Mouse (Mus musculus): ENCODE data around the gene Jazf1. TPM values are rescaled to one million over a fixed set of nuclear protein-coding genes. Genes with fewer than 3 reads are reported as not detected.

The Jazf1 gene
- polyA plus RNA-seq, 1 experiment from 2014 or later, result 3.4 TPM

- no peaks in the 10 kb centered on the region for H3K36me3 ChIP-seq
- no peaks in the 10 kb centered on the region for H3K27me3 ChIP-seq (ENCODE audit: low read depth, poor library complexity, severe bottlenecking)
- WGBS, result 69% methylated on average over 3 of the region's 3 CpGs
- H3K9me3 ChIP-seq (replicated peaks), result no peaks in the 10 kb centered on the region
- no peak overlapping the region for H3K4me3 ChIP-seq
- no peak overlapping the region for H3K27ac ChIP-seq (replicated peaks)
- DNase-seq (ENCODE audit: low spot score), result no peak
- H3K4me1 ChIP-seq, result 0 out of 2 replicates have a peak, but pooled peaks cover 3% of the 10 kb centered on the region
Measured at GRCm38 (mm10) chr6:52937916-52938315, 130.5 kb downstream of the Jazf1 start.

- WGBS, result 89% methylated on average over 10 of the region's 10 CpGs
- no peak overlapping the region for H3K27ac ChIP-seq (replicated peaks)
- H3K9me3 ChIP-seq (replicated peaks), result no peaks in the 10 kb centered on the region
- H3K36me3 ChIP-seq, result no peaks in the 10 kb centered on the region
- 0 out of 2 replicates have a peak, but pooled peaks cover 3% of the 10 kb centered on the region for H3K4me1 ChIP-seq
- H3K4me3 ChIP-seq, result no peak overlapping the region
- no peaks in the 10 kb centered on the region for H3K27me3 ChIP-seq (ENCODE audit: low read depth, poor library complexity, severe bottlenecking)
- DNase-seq (ENCODE audit: low spot score), result no peak
Measured at GRCm38 (mm10) chr6:52936995-52937394, 131.4 kb downstream of the Jazf1 start.

- Histone ChIP-seq H3K36me3 (no peaks in the 10 kb centered on the region), H3K27me3 (ENCODE audit: low read depth, poor library complexity, severe bottlenecking) (no peaks in the 10 kb centered on the region), H3K9me3 (replicated peaks) (no peaks in the 10 kb centered on the region), H3K4me3 (no peak overlapping the region), H3K4me1 (0 out of 2 replicates have a peak, but pooled peaks cover 3% of the 10 kb centered on the region), H3K27ac (replicated peaks) (no peak overlapping the region)
- 91% methylated on average over 6 of the region's 6 CpGs for WGBS
- DNase-seq (ENCODE audit: low spot score), result no peak
Measured at GRCm38 (mm10) chr6:52934021-52934420, 134.4 kb downstream of the Jazf1 start.

GRCm38 (mm10) chr6:52932603-52933178, 135.7 kb downstream of the Jazf1 start:
- WGBS, result 70% methylated on average over 7 of the region's 7 CpGs
- no peak overlapping the region for H3K4me3 ChIP-seq
- no peaks in the 10 kb centered on the region for H3K9me3 ChIP-seq (replicated peaks)
- H3K27me3 ChIP-seq (ENCODE audit: low read depth, poor library complexity, severe bottlenecking), result no peaks in the 10 kb centered on the region
- 0 out of 2 replicates have a peak, but pooled peaks cover 3% of the 10 kb centered on the region for H3K4me1 ChIP-seq
- no peak overlapping the region for H3K27ac ChIP-seq (replicated peaks)
- no peaks in the 10 kb centered on the region for H3K36me3 ChIP-seq
- DNase-seq (ENCODE audit: low spot score), result no peak

GRCm38 (mm10) chr6:52929358-52929757, 139.1 kb downstream of the Jazf1 start:
- Histone ChIP-seq H3K9me3 (replicated peaks) (no peaks in the 10 kb centered on the region), H3K4me3 (no peak overlapping the region), H3K36me3 (no peaks in the 10 kb centered on the region), H3K27ac (replicated peaks) (no peak overlapping the region), H3K4me1 (0 out of 2 replicates have a peak, but pooled peaks cover 3% of the 10 kb centered on the region), H3K27me3 (ENCODE audit: low read depth, poor library complexity, severe bottlenecking) (no peaks in the 10 kb centered on the region)
- DNase-seq (ENCODE audit: low spot score), result no peak
- WGBS, result 90% methylated on average over 12 of the region's 12 CpGs

GRCm38 (mm10) chr6:52926947-52927346, 141.5 kb downstream of the Jazf1 start:
- WGBS, result 80% methylated on average over 4 of the region's 4 CpGs
- DNase-seq (ENCODE audit: low spot score), result no peak

GRCm38 (mm10) chr6:52925458-52926042, 142.9 kb downstream of the Jazf1 start:
- no peaks in the 10 kb centered on the region for H3K9me3 ChIP-seq (replicated peaks)
- no peaks in the 10 kb centered on the region for H3K27me3 ChIP-seq (ENCODE audit: low read depth, poor library complexity, severe bottlenecking)
- no peak for DNase-seq (ENCODE audit: low spot score)
- H3K4me1 ChIP-seq, result no peaks in the 10 kb centered on the region
- H3K4me3 ChIP-seq, result no peak overlapping the region
- WGBS, result 85% methylated on average over 9 of the region's 9 CpGs
- no peak overlapping the region for H3K27ac ChIP-seq (replicated peaks)
- H3K36me3 ChIP-seq, result no peaks in the 10 kb centered on the region

More at GRCm38 (mm10) chr6:52926947-52927346, 141.5 kb downstream of the Jazf1 start:
- no peak overlapping the region for H3K27ac ChIP-seq (replicated peaks)
- H3K9me3 ChIP-seq (replicated peaks), result no peaks in the 10 kb centered on the region
- H3K36me3 ChIP-seq, result no peaks in the 10 kb centered on the region
- no peak overlapping the region for H3K4me3 ChIP-seq
- H3K27me3 ChIP-seq (ENCODE audit: low read depth, poor library complexity, severe bottlenecking), result no peaks in the 10 kb centered on the region
- H3K4me1 ChIP-seq, result no peaks in the 10 kb centered on the region

- Histone ChIP-seq H3K27me3 (ENCODE audit: low read depth, poor library complexity, severe bottlenecking) (no peaks in the 10 kb centered on the region), H3K9me3 (replicated peaks) (no peaks in the 10 kb centered on the region), H3K27ac (replicated peaks) (no peak overlapping the region), H3K36me3 (no peaks in the 10 kb centered on the region), H3K4me3 (no peak overlapping the region), H3K4me1 (no peaks in the 10 kb centered on the region)
- no peak for DNase-seq (ENCODE audit: low spot score)
- WGBS, result 84% methylated on average over 6 of the region's 6 CpGs
Measured at GRCm38 (mm10) chr6:52921248-52921647, 147.2 kb downstream of the Jazf1 start.

- WGBS, result 94% methylated on average over 6 of the region's 6 CpGs
- Histone ChIP-seq H3K27me3 (ENCODE audit: low read depth, poor library complexity, severe bottlenecking) (no peaks in the 10 kb centered on the region), H3K4me3 (no peak overlapping the region), H3K9me3 (replicated peaks) (no peaks in the 10 kb centered on the region), H3K27ac (replicated peaks) (no peak overlapping the region), H3K4me1 (no peaks in the 10 kb centered on the region), H3K36me3 (no peaks in the 10 kb centered on the region)
- DNase-seq (ENCODE audit: low spot score), result no peak
Measured at GRCm38 (mm10) chr6:52920719-52921118, 147.7 kb downstream of the Jazf1 start.

GRCm38 (mm10) chr6:52919442-52919841, 149.0 kb downstream of the Jazf1 start:
- no peaks in the 10 kb centered on the region for H3K9me3 ChIP-seq (replicated peaks)
- H3K4me1 ChIP-seq, result no peaks in the 10 kb centered on the region
- WGBS, result 78% methylated on average over 7 of the region's 7 CpGs
- H3K36me3 ChIP-seq, result no peaks in the 10 kb centered on the region
- DNase-seq (ENCODE audit: low spot score), result no peak
- no peak overlapping the region for H3K27ac ChIP-seq (replicated peaks)
- no peak overlapping the region for H3K4me3 ChIP-seq
- no peaks in the 10 kb centered on the region for H3K27me3 ChIP-seq (ENCODE audit: low read depth, poor library complexity, severe bottlenecking)

- Histone ChIP-seq H3K4me3 (no peak overlapping the region), H3K9me3 (replicated peaks) (no peaks in the 10 kb centered on the region), H3K27ac (replicated peaks) (no peak overlapping the region), H3K27me3 (ENCODE audit: low read depth, poor library complexity, severe bottlenecking) (no peaks in the 10 kb centered on the region), H3K36me3 (no peaks in the 10 kb centered on the region), H3K4me1 (no peaks in the 10 kb centered on the region)
- 4% methylated on average over 2 of the region's 2 CpGs for WGBS
- peak; percentile 70 for DNase-seq (ENCODE audit: low spot score)
Measured at GRCm38 (mm10) chr6:52918980-52919379, 149.5 kb downstream of the Jazf1 start.

GRCm38 (mm10) chr6:52917471-52917870, 151.0 kb downstream of the Jazf1 start:
- Histone ChIP-seq H3K27me3 (ENCODE audit: low read depth, poor library complexity, severe bottlenecking) (no peaks in the 10 kb centered on the region), H3K4me3 (no peak overlapping the region), H3K36me3 (no peaks in the 10 kb centered on the region), H3K9me3 (replicated peaks) (no peaks in the 10 kb centered on the region), H3K27ac (replicated peaks) (no peak overlapping the region), H3K4me1 (peaks cover 6% of the 10 kb centered on the region; the same call in 1 of the 2 replicates)
- no peak for DNase-seq (ENCODE audit: low spot score)
- WGBS, result 94% methylated on average over 4 of the region's 4 CpGs

- DNase-seq (ENCODE audit: low spot score), result no peak
- H3K4me1 ChIP-seq, result peaks cover 7% of the 10 kb centered on the region; the same call in 1 of the 2 replicates
- H3K27me3 ChIP-seq (ENCODE audit: low read depth, poor library complexity, severe bottlenecking), result no peaks in the 10 kb centered on the region
- no peaks in the 10 kb centered on the region for H3K9me3 ChIP-seq (replicated peaks)
- no peak overlapping the region for H3K27ac ChIP-seq (replicated peaks)
- no peaks in the 10 kb centered on the region for H3K36me3 ChIP-seq
- H3K4me3 ChIP-seq, result no peak overlapping the region
- WGBS, result 79% methylated on average over 3 of the region's 3 CpGs
Measured at GRCm38 (mm10) chr6:52916836-52917376, 151.5 kb downstream of the Jazf1 start.

Measured in midbrain, embryonic 10.5 days (tissue).